Mouse (Mus musculus): ENCODE measurements around the gene Sntg2. TPM values are rescaled to one million over a fixed set of nuclear protein-coding genes. Genes with fewer than 3 reads are reported as not detected.
A peak's percentile ranks its signal among the peaks of the same experiment; 100 is the strongest.

The Sntg2 gene
- polyA plus RNA-seq, 1 experiment = 9.2 TPM

DNA sequence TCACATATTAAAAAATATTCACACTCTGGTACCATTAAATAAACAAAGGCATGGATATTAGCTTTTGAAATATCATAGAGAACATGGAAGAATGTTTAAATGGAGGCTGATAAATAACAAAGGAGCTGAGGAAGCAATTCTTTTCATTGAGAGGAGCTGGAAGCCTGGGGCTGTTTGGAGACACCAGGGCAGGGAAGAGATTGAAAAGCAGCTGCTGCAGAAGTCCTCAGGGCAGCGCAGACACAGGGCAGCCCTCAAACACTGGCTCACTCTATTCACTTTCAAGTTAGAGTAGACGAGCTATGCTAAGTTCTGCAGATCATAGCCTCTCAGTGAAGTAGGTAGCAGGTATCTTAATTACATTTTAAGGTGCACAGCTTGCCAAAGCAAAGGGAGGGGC is 164.6 kb downstream of the Sntg2 start:
- no peak for DNase-seq (ENCODE audit: extremely low spot score in 1 of 2, low spot score in 1 of 2)

DNA sequence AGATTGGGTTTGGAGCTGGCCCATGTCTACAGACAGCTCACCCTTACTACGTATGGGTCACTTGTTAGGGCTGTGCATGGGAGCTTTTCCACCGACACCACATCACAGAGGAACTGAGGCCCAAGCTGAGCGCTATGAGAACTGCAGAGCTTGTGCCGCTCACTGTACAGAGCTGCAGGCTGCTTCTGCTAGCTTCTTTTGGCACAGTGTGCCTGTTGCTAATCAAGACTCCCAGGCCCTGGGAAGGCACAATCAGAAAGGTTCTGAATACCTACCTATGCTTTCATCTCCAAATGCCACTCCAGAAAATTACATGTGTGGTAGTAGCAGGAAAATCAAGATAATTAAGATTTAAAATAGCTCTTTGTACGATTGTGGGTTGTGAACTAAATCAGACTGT is 165.1 kb downstream of the Sntg2 start:
- DNase-seq (ENCODE audit: extremely low spot score in 1 of 2, low spot score in 1 of 2) = no peak

DNA sequence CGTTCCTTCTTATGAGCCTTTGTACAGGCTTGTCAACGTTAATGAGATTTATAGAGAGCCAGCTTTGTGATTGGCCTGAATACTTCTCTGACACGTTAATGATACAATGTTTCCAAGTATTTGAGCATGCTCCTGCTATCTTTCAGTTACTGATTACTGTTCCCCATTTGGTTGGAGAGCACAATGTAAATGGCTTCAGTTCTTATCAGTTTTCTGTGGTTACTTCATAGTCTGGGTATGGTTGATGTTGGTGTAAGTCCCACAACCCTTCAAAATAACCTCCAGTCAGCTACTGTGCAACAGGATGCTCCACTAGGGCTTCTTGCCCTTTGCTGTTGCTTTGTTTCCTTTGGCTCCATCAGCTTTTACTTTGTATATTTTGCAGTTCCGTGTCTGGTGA is 168.7 kb downstream of the Sntg2 start:
- no peak for DNase-seq (ENCODE audit: extremely low spot score in 1 of 2, low spot score in 1 of 2)

DNA sequence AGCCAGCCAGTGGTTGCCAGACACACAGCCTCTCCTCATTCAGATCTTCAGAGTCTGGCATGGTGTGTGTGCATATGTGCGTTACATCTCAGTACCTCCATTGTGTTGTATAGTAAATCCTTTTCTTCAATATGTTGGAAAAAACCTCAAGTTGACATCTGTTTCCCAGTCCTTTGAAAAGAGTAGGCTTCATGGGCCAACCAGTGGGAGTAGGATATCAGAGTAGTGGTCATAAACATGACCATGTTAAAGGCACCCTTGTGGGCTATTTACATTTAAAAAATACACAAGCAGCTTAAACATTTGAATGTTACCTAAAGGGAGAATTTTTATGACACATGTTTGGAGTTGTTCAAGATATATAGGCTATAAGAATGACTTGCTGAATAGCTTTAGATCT is 170.4 kb downstream of the Sntg2 start:
- no peak for DNase-seq (ENCODE audit: extremely low spot score in 1 of 2, low spot score in 1 of 2)

DNA sequence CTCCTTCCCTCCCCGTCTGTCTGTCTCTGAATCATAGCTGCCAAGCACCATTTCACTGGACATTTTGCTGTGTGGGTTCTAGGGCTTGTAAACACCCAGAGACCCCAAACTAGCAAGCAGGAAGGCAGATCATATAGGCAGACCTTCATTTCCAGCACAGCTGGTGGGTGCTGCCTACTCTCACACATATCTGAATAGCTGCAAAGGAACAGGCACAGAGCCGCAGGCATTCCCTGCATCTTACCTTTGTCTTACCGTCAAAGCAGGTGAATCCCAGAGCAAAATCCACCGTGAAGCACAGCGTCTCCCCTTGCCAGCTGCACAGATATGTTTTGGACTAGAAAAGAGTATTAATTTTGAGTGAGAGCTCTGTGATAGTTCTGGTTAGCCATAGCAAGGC is 172.1 kb downstream of the Sntg2 start:
- peak in 1 of 2 experiments; percentile 25 for DNase-seq (ENCODE audit: extremely low spot score in 1 of 2, low spot score in 1 of 2)

DNA sequence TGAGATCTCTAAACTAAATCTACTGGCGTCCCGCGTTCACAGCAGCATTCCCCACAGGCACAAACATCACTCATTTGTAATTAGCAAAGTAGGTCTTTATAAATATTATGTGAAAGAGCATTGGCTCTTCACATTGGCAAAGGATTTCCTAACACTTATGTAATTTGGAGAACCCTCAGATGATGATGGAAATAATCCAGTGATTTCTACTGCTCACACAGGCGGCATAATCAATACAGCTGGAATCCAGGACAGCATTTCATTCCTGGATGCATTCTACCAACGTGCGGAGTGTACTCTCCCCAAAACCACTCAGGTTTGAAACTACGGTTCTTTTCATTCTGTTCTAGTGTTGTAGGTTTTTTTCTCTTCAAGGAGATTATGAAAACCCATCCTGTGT is 172.6 kb downstream of the Sntg2 start:
- no peak for DNase-seq (ENCODE audit: extremely low spot score in 1 of 2, low spot score in 1 of 2)

DNA sequence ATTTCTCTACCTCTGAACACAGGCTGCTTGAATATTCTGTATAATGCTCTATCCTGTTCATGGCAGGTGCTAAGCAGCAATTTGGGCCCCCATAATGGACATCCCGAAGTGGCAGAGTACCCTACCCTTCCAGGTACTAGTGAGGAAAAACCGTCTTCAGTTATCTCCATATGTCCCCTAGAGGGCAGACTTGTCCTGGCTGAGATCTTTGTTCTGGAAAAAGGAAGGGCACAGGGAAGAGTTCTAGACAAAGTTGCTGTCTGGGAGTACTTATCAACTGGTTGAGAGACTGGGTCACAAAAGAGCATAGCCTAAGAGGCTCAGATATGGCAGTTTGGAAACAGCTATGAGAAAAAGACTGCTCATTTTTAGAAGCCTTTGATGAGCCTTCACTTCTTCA is 173.4 kb downstream of the Sntg2 start:
- peak in 1 of 2 experiments; percentile 81 for DNase-seq (ENCODE audit: extremely low spot score in 1 of 2, low spot score in 1 of 2)

DNA sequence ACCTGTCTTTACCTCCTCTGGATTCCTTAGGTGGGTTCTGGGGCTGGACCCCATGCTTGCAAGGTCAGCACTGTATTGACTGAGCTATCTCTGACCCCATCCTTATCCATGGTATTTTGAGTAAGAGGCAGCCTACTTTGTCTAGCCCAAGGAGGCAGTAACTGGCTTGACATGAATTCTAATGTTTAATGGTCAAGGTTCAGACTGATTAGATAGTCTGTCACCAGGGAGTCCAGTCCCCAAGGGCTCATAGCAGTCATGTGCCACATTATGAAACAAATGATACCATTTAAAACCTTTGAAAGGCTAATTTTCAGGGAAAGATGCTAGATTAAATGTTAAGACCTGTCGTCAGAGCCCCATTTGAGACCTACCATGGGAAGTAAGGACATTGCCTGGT is 174.9 kb downstream of the Sntg2 start:
- no peak for DNase-seq (ENCODE audit: extremely low spot score in 1 of 2, low spot score in 1 of 2)

DNA sequence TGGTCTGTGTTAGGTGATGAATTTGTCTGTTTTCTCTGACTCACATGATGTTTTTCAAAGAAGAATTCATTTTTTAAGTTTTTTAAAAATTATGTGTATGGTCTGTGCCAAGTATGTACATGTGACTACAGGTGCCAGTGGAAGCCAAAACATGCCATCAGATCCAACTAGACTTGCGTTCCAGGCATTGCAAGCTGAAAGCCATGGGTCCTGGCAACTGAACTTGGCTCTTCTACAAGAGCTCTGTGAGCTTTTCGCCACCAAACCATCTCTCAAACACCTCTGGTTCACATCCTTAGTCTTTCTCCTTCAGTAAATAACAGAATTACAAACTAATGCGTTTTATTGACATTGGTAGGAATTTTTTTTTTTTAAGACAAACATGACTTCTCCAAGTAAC is 191.5 kb downstream of the Sntg2 start:
- no peak for DNase-seq (ENCODE audit: extremely low spot score in 1 of 2, low spot score in 1 of 2)

DNA sequence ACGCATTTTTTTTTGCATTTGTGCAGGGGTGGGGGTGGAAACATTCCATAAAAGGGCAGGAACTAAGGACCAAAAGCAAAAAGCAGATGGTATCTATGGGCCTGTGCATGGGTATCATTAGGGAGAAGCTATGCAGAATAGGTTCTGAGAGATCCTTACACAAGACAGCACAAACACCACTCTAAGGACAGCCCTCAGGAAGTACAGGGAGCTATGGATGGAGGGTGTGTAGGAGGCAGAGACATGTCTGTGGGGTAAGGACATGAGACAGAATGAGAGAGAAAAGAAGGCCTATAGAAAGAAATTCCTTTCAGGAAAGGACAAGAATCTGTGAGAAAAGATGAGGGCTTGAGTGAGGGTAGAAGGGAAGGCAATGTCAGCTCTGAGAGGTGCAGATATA is 193.6 kb downstream of the Sntg2 start:
- no peak for DNase-seq (ENCODE audit: extremely low spot score in 1 of 2, low spot score in 1 of 2)

DNA sequence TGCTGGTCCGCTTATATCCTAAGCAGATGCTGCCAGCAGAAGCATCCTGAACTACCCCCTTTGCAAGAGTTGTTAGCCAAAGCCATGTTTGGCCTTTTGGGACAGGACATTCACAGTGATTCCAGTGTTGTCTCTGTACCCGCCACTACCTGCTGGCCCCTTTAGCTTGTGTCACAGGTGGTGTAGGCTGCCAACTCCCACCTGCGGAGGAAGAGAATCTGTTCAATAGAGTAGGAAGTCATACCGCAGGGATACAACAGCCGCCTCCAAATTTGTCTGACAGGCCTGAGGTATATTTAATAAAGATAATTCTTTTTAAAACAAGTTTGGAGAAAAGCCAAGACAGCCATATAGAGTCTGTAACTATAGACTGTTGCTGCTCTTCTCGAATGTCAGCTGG is 195.2 kb downstream of the Sntg2 start:
- no peak for DNase-seq (ENCODE audit: extremely low spot score in 1 of 2, low spot score in 1 of 2)

DNA sequence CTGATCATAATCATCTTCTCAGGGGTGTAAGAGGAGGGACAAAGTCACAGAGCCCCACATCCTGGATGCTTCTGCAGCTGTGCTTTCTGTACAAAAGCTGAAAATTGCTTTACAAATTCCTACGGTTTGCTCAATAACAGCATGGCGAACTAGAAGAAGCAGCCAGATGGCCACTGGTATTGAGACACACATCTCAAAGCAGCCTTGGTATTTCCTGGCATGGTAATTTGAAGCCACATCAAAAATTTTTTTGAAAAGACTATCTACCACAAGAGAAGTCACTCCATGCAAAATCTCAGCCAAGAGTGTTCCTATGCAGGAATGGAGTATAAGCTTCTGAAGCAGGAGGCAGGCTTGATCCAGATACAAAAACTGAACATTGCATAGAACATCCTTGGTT is 195.6 kb downstream of the Sntg2 start:
- no peak for DNase-seq (ENCODE audit: extremely low spot score in 1 of 2, low spot score in 1 of 2)

DNA sequence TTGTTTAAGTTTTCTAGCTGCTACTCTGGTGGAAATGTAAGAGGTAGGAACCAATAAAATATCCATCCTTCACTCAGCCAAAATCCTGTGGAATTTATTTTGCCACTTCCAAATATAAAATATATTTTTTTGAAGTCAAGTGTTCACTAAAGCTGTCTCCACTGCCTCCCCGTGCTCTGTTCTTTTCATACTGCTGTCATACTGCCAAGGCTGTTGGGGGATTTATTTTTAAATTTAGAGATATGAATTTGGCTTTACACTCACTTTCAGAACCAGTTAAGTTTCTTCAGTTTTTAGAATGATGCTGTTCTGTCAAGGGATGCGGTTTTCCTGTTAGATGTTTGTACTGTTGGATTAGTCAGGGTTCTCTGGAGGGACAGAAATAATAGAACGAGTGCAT is 204.7 kb downstream of the Sntg2 start:
- DNase-seq (ENCODE audit: extremely low spot score in 1 of 2, low spot score in 1 of 2) = peak in 1 of 2 experiments; percentile 75

DNA sequence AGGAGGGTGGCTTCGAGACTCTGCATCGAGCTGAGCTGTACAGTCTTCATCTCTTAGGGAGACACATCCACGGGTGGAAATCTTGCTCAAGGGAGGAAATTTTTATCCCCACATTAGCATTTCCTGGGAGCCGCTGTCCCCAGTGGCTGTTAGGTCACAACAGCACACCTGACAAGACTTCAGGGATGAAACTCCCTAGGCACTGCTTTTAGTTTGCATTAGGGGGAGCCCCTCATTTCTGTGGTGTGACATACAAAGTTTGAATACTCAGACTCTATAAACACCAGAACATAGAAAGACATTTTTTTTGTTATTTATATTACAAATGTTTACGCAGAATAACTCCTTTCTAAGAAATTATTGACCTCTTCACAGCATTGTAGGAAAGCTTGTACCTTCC is 208.6 kb downstream of the Sntg2 start:
- DNase-seq (ENCODE audit: extremely low spot score in 1 of 2, low spot score in 1 of 2) = no peak

DNA sequence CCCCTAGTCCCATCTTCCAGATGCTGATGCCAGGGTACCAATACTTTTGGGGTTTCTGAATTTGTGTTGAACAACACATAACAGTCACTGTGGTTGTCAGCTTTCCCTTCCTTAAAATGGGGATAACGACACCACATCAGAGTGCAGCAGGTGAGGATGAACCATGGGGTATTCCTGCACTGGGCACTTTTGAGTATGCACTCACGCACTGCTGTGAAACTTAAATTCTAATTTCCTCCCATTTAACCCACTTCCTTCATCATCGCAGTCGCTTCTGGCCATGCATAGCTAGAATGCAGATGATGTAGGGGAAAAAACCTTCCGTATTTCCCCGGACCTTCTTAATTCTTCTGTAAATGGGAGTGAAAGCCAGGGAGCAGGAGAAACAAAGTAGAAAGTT is 209.2 kb downstream of the Sntg2 start:
- DNase-seq (ENCODE audit: extremely low spot score in 1 of 2, low spot score in 1 of 2) = no peak

DNA sequence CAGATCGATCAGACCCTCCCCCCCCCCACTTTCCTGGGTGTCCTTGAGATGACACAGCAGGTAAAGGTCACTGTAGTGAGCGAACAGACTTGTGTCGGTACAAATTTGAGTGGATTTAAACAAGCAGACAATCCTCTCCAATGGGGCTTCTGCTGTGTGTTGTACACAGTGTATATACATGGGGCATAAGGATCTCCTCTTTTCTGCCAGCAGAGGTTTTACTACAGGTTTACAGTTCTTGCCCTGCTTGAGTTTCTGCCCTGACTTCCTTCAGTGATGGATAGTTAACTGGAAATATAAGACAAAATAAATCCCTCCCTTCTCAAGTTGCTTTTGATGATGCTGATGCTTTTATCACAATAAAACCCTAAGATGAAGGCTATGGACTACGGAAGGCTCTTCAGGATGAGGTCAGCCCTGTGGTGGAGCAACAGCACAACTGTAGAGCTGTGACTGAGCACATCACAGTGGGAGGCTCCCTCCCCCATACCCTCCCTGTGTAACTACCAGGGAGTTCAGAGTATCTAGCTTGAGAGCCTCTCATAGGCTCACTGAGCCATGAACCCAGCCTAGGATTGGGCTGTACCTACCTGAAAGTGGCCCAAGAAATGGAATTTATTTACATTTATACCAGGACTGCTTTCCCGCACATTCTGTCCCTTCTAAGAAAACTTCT is 211.3 kb downstream of the Sntg2 start:
- DNase-seq (ENCODE audit: extremely low spot score in 1 of 2, low spot score in 1 of 2) = no peak

DNA sequence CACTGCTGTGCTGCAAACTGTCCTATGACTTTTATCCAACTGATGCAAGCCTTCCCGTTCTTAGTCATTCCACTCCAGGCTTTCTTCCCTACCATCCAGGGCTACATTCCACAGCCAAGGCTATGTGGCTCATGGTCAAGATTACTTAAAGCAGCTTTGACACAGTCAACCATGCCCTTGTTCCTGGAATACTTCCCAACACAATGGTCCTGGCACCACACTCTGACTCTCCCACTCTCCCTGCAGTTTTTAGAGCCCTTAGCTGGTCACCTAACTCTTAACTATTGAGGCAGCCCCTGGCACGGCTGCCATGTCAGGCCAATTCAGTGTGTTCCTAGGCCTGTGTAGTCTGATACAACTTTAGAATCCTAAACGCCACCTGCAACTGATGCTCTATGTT is 212.7 kb downstream of the Sntg2 start:
- DNase-seq (ENCODE audit: extremely low spot score in 1 of 2, low spot score in 1 of 2) = no peak

DNA sequence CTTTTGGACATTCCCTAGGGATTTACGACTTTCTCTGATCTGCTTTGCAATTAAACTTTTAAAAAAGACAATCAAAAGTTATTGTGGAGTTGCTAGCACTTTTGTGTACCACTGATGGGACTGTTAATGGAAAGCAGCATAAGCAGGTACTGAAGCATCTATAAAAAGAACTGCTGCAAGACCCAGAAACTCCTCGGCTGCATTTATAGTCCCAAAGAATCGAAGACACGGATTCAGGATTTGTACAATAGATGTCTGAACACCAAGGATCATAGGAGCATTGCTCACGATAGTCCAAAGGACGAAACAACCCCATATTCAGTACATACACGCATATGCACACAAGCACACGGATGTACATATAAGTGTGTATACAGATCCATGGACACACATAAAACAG is 213.4 kb downstream of the Sntg2 start:
- DNase-seq (ENCODE audit: extremely low spot score in 1 of 2, low spot score in 1 of 2) = no peak

DNA sequence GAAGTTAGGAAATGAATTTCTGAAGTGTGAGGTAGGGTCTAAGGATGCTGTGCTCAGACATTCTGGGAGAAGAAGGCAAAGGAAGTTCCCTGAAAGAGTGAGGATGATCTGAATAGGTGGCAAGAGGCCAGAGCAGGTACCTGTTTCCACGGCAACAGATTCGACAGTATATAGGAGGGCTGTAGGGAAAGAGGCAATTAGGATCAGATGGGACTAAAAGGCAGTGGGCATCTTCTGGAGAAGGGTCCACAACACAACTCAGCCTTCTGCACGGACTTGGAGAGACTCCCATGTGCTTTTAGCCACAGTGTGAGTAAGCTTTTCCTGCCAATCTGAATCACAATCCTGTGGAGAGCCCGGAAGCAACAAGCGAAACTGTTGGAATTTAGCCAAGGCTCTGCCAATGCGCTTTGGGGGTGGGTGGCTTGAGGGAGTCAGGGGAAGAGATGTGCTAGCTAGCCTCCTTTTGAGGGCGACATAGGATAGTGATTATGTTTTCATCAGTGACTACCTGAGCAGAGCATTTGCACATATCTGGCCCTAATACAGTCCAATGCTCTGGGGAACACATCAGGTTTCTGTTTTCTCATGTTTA is 219.0 kb downstream of the Sntg2 start:
- no peak for DNase-seq (ENCODE audit: extremely low spot score in 1 of 2, low spot score in 1 of 2)

DNA sequence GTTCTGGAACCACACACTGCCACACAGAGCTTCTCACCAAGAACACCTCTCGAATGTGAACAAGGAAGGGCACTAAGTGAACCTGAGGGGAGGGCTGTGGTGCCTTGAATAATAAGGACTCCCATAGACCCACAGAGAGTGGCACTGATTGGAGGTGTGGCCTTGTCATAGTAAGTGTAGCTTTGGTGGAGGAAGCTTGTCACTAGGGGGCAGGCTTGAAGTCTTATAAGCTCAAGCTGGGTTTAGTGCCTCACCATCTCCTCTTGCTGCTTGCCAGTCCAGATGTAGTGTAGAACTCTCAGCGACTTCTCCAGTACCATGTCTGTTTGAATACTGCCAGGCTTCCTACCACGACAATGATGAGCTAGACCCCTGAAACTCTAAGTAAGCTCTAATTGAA is 231.1 kb downstream of the Sntg2 start:
- DNase-seq (ENCODE audit: extremely low spot score in 1 of 2, low spot score in 1 of 2) = peak in 1 of 2 experiments; percentile 63

DNA sequence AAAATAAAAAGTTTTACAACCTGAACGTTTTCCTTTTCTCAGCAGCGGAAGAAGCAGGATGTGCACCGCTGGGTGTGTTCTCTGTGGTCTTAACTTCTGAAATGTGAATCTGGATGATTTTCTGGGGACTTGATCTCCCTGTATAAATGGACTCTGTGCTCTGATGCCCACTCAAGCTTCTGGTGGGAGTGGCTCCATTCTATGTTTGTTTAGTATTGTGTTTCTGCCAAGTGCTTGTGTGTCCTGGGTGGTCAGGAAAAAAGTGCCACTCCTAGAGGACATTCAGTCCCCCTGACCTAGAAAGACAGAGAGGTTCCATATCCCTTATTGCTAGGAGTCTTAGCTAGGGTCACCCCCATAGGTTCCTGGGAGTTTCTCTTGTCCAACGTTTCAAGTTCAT is 240.7 kb downstream of the Sntg2 start, which contains the start of gene Tpo:
TSS of gene Tpo (minus strand) at position 101 of the 400 bp plus-strand sequence.
- no peak for DNase-seq (ENCODE audit: extremely low spot score in 1 of 2, low spot score in 1 of 2)

DNA sequence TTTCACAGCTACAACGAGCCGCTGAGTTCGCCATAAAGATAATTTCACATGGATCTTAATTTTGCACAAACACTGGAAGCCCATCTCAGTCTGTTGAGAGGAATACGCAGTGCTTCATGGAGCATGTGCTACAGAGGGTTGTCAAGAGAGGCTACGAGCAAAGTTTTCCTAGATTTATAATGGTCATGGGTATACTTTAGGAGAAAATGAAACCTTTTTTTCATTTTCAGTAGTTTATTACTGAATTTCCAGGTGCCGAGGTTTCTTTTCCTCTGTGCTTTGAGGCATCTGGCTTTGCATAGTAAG is 243.8 kb downstream of the Sntg2 start:
- DNase-seq (ENCODE audit: extremely low spot score in 1 of 2, low spot score in 1 of 2) = peak in 1 of 2 experiments; percentile 21

Data from frontal cortex, adult 2 months (tissue).